Mouse (Mus musculus) forebrain, embryonic 14.5 days (tissue): Measurements from ENCODE around the gene Megf11. TPM values are rescaled to one million over a fixed set of nuclear protein-coding genes. Genes with fewer than 3 reads are reported as not detected.

Experiments used
- ATAC-seq: fragments of 200-750 bp; cut with Nextera tagmentation; 2 replicates; pipeline ENCODE4 v1.8.0; 2017; ENCODE audit warnings: mild to moderate bottlenecking, moderate library complexity
- DNase-seq: peaks from one replicate; pipeline ENCODE4 v3.0.0-alpha.2; 2015; ENCODE audit warnings: low spot score
- H3K27ac ChIP-seq: fragments of 300-500 bp; sonication (generic); 2 replicates; pipeline ENCODE4 v1.5.1; 2014; ENCODE audit warnings: low read depth, mild to moderate bottlenecking, control low read depth, low read length, moderate library complexity
- H3K27me3 ChIP-seq: fragments of 300-500 bp; sonication (generic); replicated peaks from 2 replicates; pipeline ENCODE4 v1.6.1; 2014; ENCODE audit warnings: low read length, control low read depth, mixed read lengths; ENCODE audit not compliant: control insufficient read depth, insufficient read depth
- H3K36me3 ChIP-seq: fragments of 300-500 bp; sonication (generic); 2 replicates; pipeline ENCODE4 v1.6.1; 2014; ENCODE audit warnings: low read length, control low read depth; ENCODE audit not compliant: control insufficient read depth, insufficient read depth
- H3K4me1 ChIP-seq: fragments of 300-500 bp; sonication (generic); 2 replicates; pipeline ENCODE4 v1.6.1; 2014; ENCODE audit warnings: antibody characterized with exemption, low read length, control low read depth; ENCODE audit not compliant: control insufficient read depth, insufficient read depth
- H3K4me2 ChIP-seq: fragments of 300-500 bp; sonication (generic); 2 replicates; pipeline ENCODE4 v1.6.1; 2014; ENCODE audit warnings: mild to moderate bottlenecking, control low read depth, low read length
- H3K4me3 ChIP-seq: fragments of 300-500 bp; sonication (generic); 2 replicates; pipeline ENCODE4 v1.5.1; 2014; ENCODE audit warnings: low read depth, low read length, control low read depth
- H3K9ac ChIP-seq: fragments of 300-500 bp; sonication (generic); 2 replicates; pipeline ENCODE4 v1.6.1; 2014; ENCODE audit warnings: mild to moderate bottlenecking, low read length, control low read depth, moderate library complexity
- H3K9me3 ChIP-seq: fragments of 300-500 bp; sonication (generic); replicated peaks from 2 replicates; pipeline ENCODE4 v1.6.1; 2016; ENCODE audit warnings: low read length, control low read depth, mixed read lengths; ENCODE audit not compliant: control insufficient read depth
- WGBS: fragments of 180-500 bp; shearing (Covaris S2); extraction: QIAGEN DNeasy Blood & Tissue Kit; methylation state at CpG from one replicate; pipeline ENCODE4 v1.1.7; 2014; 5-methylcytosine and 5-hydroxymethylcytosine counted together
- polyA plus RNA-seq: library from polyadenylated mRNA; unstranded; fragments of >200 nt; fragmentation: Nextera tagmentation; extraction: Ambion mirVana; gene quantifications from 2 replicates; pipeline ENCODE4 v1.2.1, GENCODE M21; 2014

Gene Megf11
- polyA plus RNA-seq, 1 experiment from 2014 or later = 7.0 TPM

- ATAC-seq (peak; percentile 58), DNase-seq (peak; percentile 79)
- H3K9ac ChIP-seq = no peak overlapping the region
- H3K36me3 ChIP-seq = no peaks in the 10 kb centered on the region
- peak overlapping the region; percentile 20; the same call in 1 of the 2 replicates for H3K4me2 ChIP-seq
- no peaks in the 10 kb centered on the region for H3K9me3 ChIP-seq
- no peaks in the 10 kb centered on the region for H3K27me3 ChIP-seq
- WGBS = 21% methylated on average over 6 of the region's 6 CpGs
- peak overlapping the region; percentile 74 for H3K27ac ChIP-seq
- no peak overlapping the region for H3K4me3 ChIP-seq
- peaks cover 24% of the 10 kb centered on the region for H3K4me1 ChIP-seq
These were observed 62.1 kb downstream of the Megf11 start for GRCm38 (mm10) chr9:64447522-64447921.

GRCm38 (mm10) chr9:64452769-64453168, 67.3 kb downstream of the Megf11 start:
- Histone ChIP-seq H3K4me2 (no peak overlapping the region), H3K27ac (no peak overlapping the region), H3K9ac (no peak overlapping the region), H3K27me3 (no peaks in the 10 kb centered on the region), H3K9me3 (no peaks in the 10 kb centered on the region), H3K4me3 (no peak overlapping the region), H3K36me3 (no peaks in the 10 kb centered on the region), H3K4me1 (peaks cover 8% of the 10 kb centered on the region)
- DNase-seq = no peak
- no peak for ATAC-seq
- 78% methylated on average over 5 of the region's 5 CpGs for WGBS

- 82% methylated on average over 4 of the region's 4 CpGs for WGBS
These were observed 68.8 kb downstream of the Megf11 start for GRCm38 (mm10) chr9:64454196-64454595.

GRCm38 (mm10) chr9:64455910-64456309, 70.5 kb downstream of the Megf11 start:
- DNase-seq (no peak), ATAC-seq (no peak)
- WGBS = 3% methylated on average over 9 of the region's 9 CpGs
- Histone ChIP-seq H3K36me3 (no peaks in the 10 kb centered on the region), H3K27ac (no peak overlapping the region), H3K4me3 (no peak overlapping the region), H3K9me3 (no peaks in the 10 kb centered on the region), H3K4me2 (no peak overlapping the region), H3K4me1 (peaks cover 6% of the 10 kb centered on the region), H3K9ac (no peak overlapping the region), H3K27me3 (no peaks in the 10 kb centered on the region)

More at GRCm38 (mm10) chr9:64454196-64454595, 68.8 kb downstream of the Megf11 start:
- H3K36me3 ChIP-seq = no peaks in the 10 kb centered on the region
- no peak overlapping the region for H3K4me2 ChIP-seq
- H3K9ac ChIP-seq = no peak overlapping the region
- no peak for DNase-seq
- no peak for ATAC-seq
- H3K27ac ChIP-seq = no peak overlapping the region
- no peak overlapping the region for H3K4me3 ChIP-seq
- no peaks in the 10 kb centered on the region for H3K27me3 ChIP-seq
- H3K4me1 ChIP-seq = peaks cover 6% of the 10 kb centered on the region
- H3K9me3 ChIP-seq = no peaks in the 10 kb centered on the region

- Histone ChIP-seq H3K27me3 (no peaks in the 10 kb centered on the region), H3K27ac (no peak overlapping the region), H3K9me3 (no peaks in the 10 kb centered on the region), H3K4me1 (peaks cover 6% of the 10 kb centered on the region), H3K4me2 (no peak overlapping the region), H3K4me3 (no peak overlapping the region), H3K9ac (no peak overlapping the region), H3K36me3 (no peaks in the 10 kb centered on the region)
- no peak for DNase-seq
- WGBS = 77% methylated on average over 7 of the region's 7 CpGs
- no peak for ATAC-seq
These were observed 72.2 kb downstream of the Megf11 start for GRCm38 (mm10) chr9:64457596-64457995.

- H3K27ac ChIP-seq = no peak overlapping the region
- H3K4me1 ChIP-seq = peaks cover 5% of the 10 kb centered on the region; the same call in 1 of the 2 replicates
- no peak overlapping the region for H3K9ac ChIP-seq
- no peak for ATAC-seq
- H3K9me3 ChIP-seq = no peaks in the 10 kb centered on the region
- no peak for DNase-seq
- no peaks in the 10 kb centered on the region for H3K36me3 ChIP-seq
- H3K4me2 ChIP-seq = no peak overlapping the region
- no peaks in the 10 kb centered on the region for H3K27me3 ChIP-seq
- H3K4me3 ChIP-seq = no peak overlapping the region
- 86% methylated on average over 16 of the region's 16 CpGs for WGBS
These were observed 76.3 kb downstream of the Megf11 start for GRCm38 (mm10) chr9:64461568-64462308.

- Histone ChIP-seq H3K27ac (no peak overlapping the region), H3K4me1 (peaks cover 5% of the 10 kb centered on the region; the same call in 1 of the 2 replicates)
These were observed 77.4 kb downstream of the Megf11 start for GRCm38 (mm10) chr9:64462870-64463269.

GRCm38 (mm10) chr9:64466090-64466489, 80.7 kb downstream of the Megf11 start:
- DNase-seq = peak; percentile 30
- ATAC-seq = peak; percentile 69
- Histone ChIP-seq H3K4me1 (peaks cover 5% of the 10 kb centered on the region; the same call in 1 of the 2 replicates), H3K27ac (peak overlapping the region; percentile 56; the same call in 1 of the 2 replicates), H3K9me3 (no peaks in the 10 kb centered on the region), H3K4me2 (no peak overlapping the region), H3K36me3 (no peaks in the 10 kb centered on the region), H3K4me3 (no peak overlapping the region), H3K27me3 (no peaks in the 10 kb centered on the region), H3K9ac (no peak overlapping the region)
- 55% methylated on average over 8 of the region's 8 CpGs for WGBS

More at GRCm38 (mm10) chr9:64462870-64463269, 77.4 kb downstream of the Megf11 start:
- no peaks in the 10 kb centered on the region for H3K9me3 ChIP-seq
- no peak overlapping the region for H3K4me2 ChIP-seq
- no peak for ATAC-seq
- H3K36me3 ChIP-seq = no peaks in the 10 kb centered on the region
- H3K27me3 ChIP-seq = no peaks in the 10 kb centered on the region
- no peak overlapping the region for H3K9ac ChIP-seq
- no peak for DNase-seq
- no peak overlapping the region for H3K4me3 ChIP-seq

- DNase-seq = peak; percentile 93
These were observed 81.1 kb downstream of the Megf11 start for GRCm38 (mm10) chr9:64466564-64466963.

More at GRCm38 (mm10) chr9:64466564-64466963, 81.1 kb downstream of the Megf11 start:
- 9% methylated on average over 4 of the region's 4 CpGs for WGBS
- H3K27me3 ChIP-seq = no peaks in the 10 kb centered on the region
- peaks cover 5% of the 10 kb centered on the region; the same call in 1 of the 2 replicates for H3K4me1 ChIP-seq
- H3K36me3 ChIP-seq = no peaks in the 10 kb centered on the region
- H3K4me3 ChIP-seq = no peak overlapping the region
- no peak overlapping the region for H3K9ac ChIP-seq
- ATAC-seq = peak; percentile 93
- peak overlapping the region; percentile 56; the same call in 1 of the 2 replicates for H3K27ac ChIP-seq
- no peaks in the 10 kb centered on the region for H3K9me3 ChIP-seq
- H3K4me2 ChIP-seq = no peak overlapping the region
